Mouse (Mus musculus): ENCODE data around the gene Ilkap. TPM values are rescaled to one million over a fixed set of nuclear protein-coding genes. Genes with fewer than 3 reads are reported as not detected.

The Ilkap gene
- polyA plus RNA-seq, 1 experiment from 2014 or later, result 58.1 TPM

GRCm38 (mm10) chr1:91441855-91442254 is 43.2 kb upstream of the Ilkap start:
- DNase-seq (ENCODE audit: low spot score) (no peak), ATAC-seq (ENCODE audit: low FRiP score, low TSS enrichment) (no peak)
- peaks cover 6% of the 10 kb centered on the region; the same call in 1 of the 2 replicates for H3K4me1 ChIP-seq (replicated peaks; ENCODE audit: control insufficient read depth, insufficient read depth)
- no peak overlapping the region for H3K9ac ChIP-seq (ENCODE audit: low read length)
- H3K4me2 ChIP-seq (replicated peaks; ENCODE audit: low read depth), result no peak overlapping the region
- H3K4me3 ChIP-seq (ENCODE audit: low read depth, low read length), result no peak overlapping the region
- no peaks in the 10 kb centered on the region for H3K9me3 ChIP-seq (ENCODE audit: control insufficient read depth, low read length)
- no peaks in the 10 kb centered on the region for H3K27me3 ChIP-seq (ENCODE audit: control insufficient read depth, insufficient read depth, low read length)
- H3K27ac ChIP-seq (replicated peaks), result 0 out of 2 replicates have a peak overlapping the region, but pooled peaks have one; percentile 49
- 80% methylated on average over 3 of the region's 3 CpGs for WGBS
- no peak for TF ChIP-seq CTCF (IDR thresholded peaks at IDR 0.05; ENCODE audit: low read depth)
- no peak for TF ChIP-seq EP300 (optimal IDR thresholded peaks at IDR 0.05)
- peaks cover 24% of the 10 kb centered on the region for H3K36me3 ChIP-seq (ENCODE audit: control insufficient read depth, insufficient read depth, low read length)

GRCm38 (mm10) chr1:91439776-91440175 is 41.2 kb upstream of the Ilkap start:
- Histone ChIP-seq H3K4me3 (ENCODE audit: low read depth, low read length) (no peak overlapping the region), H3K4me2 (replicated peaks; ENCODE audit: low read depth) (no peak overlapping the region), H3K27me3 (ENCODE audit: control insufficient read depth, insufficient read depth, low read length) (no peaks in the 10 kb centered on the region), H3K9me3 (ENCODE audit: control insufficient read depth, low read length) (no peaks in the 10 kb centered on the region), H3K9ac (ENCODE audit: low read length) (no peak overlapping the region), H3K4me1 (replicated peaks; ENCODE audit: control insufficient read depth, insufficient read depth) (peaks cover 18% of the 10 kb centered on the region), H3K36me3 (ENCODE audit: control insufficient read depth, insufficient read depth, low read length) (peaks cover 24% of the 10 kb centered on the region), H3K27ac (replicated peaks) (no peak overlapping the region)
- ATAC-seq (ENCODE audit: low FRiP score, low TSS enrichment) (no peak), DNase-seq (ENCODE audit: low spot score) (no peak)
- WGBS, result 77% methylated on average over 8 of the region's 8 CpGs
- no peak for TF ChIP-seq CTCF (IDR thresholded peaks at IDR 0.05; ENCODE audit: low read depth)
- no peak for TF ChIP-seq EP300 (optimal IDR thresholded peaks at IDR 0.05)

GRCm38 (mm10) chr1:91437573-91437972 is 39.0 kb upstream of the Ilkap start:
- Histone ChIP-seq H3K9ac (ENCODE audit: low read length) (no peak overlapping the region), H3K27ac (replicated peaks) (peak overlapping the region; percentile 96), H3K9me3 (ENCODE audit: control insufficient read depth, low read length) (no peaks in the 10 kb centered on the region), H3K4me1 (replicated peaks; ENCODE audit: control insufficient read depth, insufficient read depth) (peaks cover 18% of the 10 kb centered on the region), H3K27me3 (ENCODE audit: control insufficient read depth, insufficient read depth, low read length) (no peaks in the 10 kb centered on the region), H3K36me3 (ENCODE audit: control insufficient read depth, insufficient read depth, low read length) (peaks cover 18% of the 10 kb centered on the region; the same call in 1 of the 2 replicates), H3K4me3 (ENCODE audit: low read depth, low read length) (no peak overlapping the region), H3K4me2 (replicated peaks; ENCODE audit: low read depth) (no peak overlapping the region)
- TF ChIP-seq CTCF (IDR thresholded peaks at IDR 0.05; ENCODE audit: low read depth) (no peak), EP300 (optimal IDR thresholded peaks at IDR 0.05) (no peak)
- ATAC-seq (ENCODE audit: low FRiP score, low TSS enrichment) (no peak), DNase-seq (ENCODE audit: low spot score) (no peak)
- 74% methylated on average over 7 of the region's 7 CpGs for WGBS

GRCm38 (mm10) chr1:91437083-91437400 is 38.4 kb upstream of the Ilkap start:
- no peak overlapping the region for H3K4me2 ChIP-seq (replicated peaks; ENCODE audit: low read depth)
- WGBS, result 86% methylated on average over 3 of the region's 3 CpGs
- H3K9ac ChIP-seq (ENCODE audit: low read length), result no peak overlapping the region
- peaks cover 18% of the 10 kb centered on the region for H3K4me1 ChIP-seq (replicated peaks; ENCODE audit: control insufficient read depth, insufficient read depth)
- peaks cover 23% of the 10 kb centered on the region for H3K36me3 ChIP-seq (ENCODE audit: control insufficient read depth, insufficient read depth, low read length)
- ATAC-seq (ENCODE audit: low FRiP score, low TSS enrichment) (no peak), DNase-seq (ENCODE audit: low spot score) (no peak)
- no peaks in the 10 kb centered on the region for H3K9me3 ChIP-seq (ENCODE audit: control insufficient read depth, low read length)
- peak overlapping the region; percentile 96 for H3K27ac ChIP-seq (replicated peaks)
- TF ChIP-seq CTCF (IDR thresholded peaks at IDR 0.05; ENCODE audit: low read depth), result no peak
- no peaks in the 10 kb centered on the region for H3K27me3 ChIP-seq (ENCODE audit: control insufficient read depth, insufficient read depth, low read length)
- no peak overlapping the region for H3K4me3 ChIP-seq (ENCODE audit: low read depth, low read length)

GRCm38 (mm10) chr1:91436380-91437082 is 37.9 kb upstream of the Ilkap start:
- H3K9me3 ChIP-seq (ENCODE audit: control insufficient read depth, low read length), result no peaks in the 10 kb centered on the region
- ATAC-seq (ENCODE audit: low FRiP score, low TSS enrichment) (peak; percentile 86), DNase-seq (ENCODE audit: low spot score) (peak; percentile 80)
- no peak overlapping the region for H3K4me3 ChIP-seq (ENCODE audit: low read depth, low read length)
- peaks cover 18% of the 10 kb centered on the region for H3K4me1 ChIP-seq (replicated peaks; ENCODE audit: control insufficient read depth, insufficient read depth)
- peak overlapping the region; percentile 96 for H3K27ac ChIP-seq (replicated peaks)
- H3K36me3 ChIP-seq (ENCODE audit: control insufficient read depth, insufficient read depth, low read length), result peaks cover 26% of the 10 kb centered on the region
- no peak overlapping the region; the same call in 1 of the 2 replicates for H3K9ac ChIP-seq (ENCODE audit: low read length)
- H3K27me3 ChIP-seq (ENCODE audit: control insufficient read depth, insufficient read depth, low read length), result no peaks in the 10 kb centered on the region
- TF ChIP-seq EP300 (optimal IDR thresholded peaks at IDR 0.05) (peak; percentile 89), CTCF (IDR thresholded peaks at IDR 0.05; ENCODE audit: low read depth) (no peak)
- WGBS, result 25% methylated on average over 6 of the region's 6 CpGs
- no peak overlapping the region for H3K4me2 ChIP-seq (replicated peaks; ENCODE audit: low read depth)

- Histone ChIP-seq H3K9me3 (ENCODE audit: control insufficient read depth, low read length) (no peaks in the 10 kb centered on the region), H3K4me3 (ENCODE audit: low read depth, low read length) (no peak overlapping the region), H3K27ac (replicated peaks) (peak overlapping the region; percentile 96), H3K4me2 (replicated peaks; ENCODE audit: low read depth) (no peak overlapping the region), H3K36me3 (ENCODE audit: control insufficient read depth, insufficient read depth, low read length) (peaks cover 22% of the 10 kb centered on the region), H3K9ac (ENCODE audit: low read length) (peak overlapping the region; percentile 41; the same call in 1 of the 2 replicates), H3K27me3 (ENCODE audit: control insufficient read depth, insufficient read depth, low read length) (no peaks in the 10 kb centered on the region), H3K4me1 (replicated peaks; ENCODE audit: control insufficient read depth, insufficient read depth) (peaks cover 18% of the 10 kb centered on the region)
- ATAC-seq (ENCODE audit: low FRiP score, low TSS enrichment) (no peak), DNase-seq (ENCODE audit: low spot score) (no peak)
- WGBS, result 67% methylated on average over 13 of the region's 13 CpGs
- TF ChIP-seq CTCF (IDR thresholded peaks at IDR 0.05; ENCODE audit: low read depth) (no peak), EP300 (optimal IDR thresholded peaks at IDR 0.05) (no peak)
Observed at GRCm38 (mm10) chr1:91435606-91436130, 37.1 kb upstream of the Ilkap start.

Data from stomach, postnatal 0 days (tissue).